Mouse (Mus musculus) adrenal gland, adult 18-20 months (tissue): ENCODE data around the gene Gm49345. TPM values are rescaled to one million over a fixed set of nuclear protein-coding genes. Genes with fewer than 3 reads are reported as not detected.
A peak's percentile ranks its signal among the peaks of the same experiment; 100 is the strongest.
"Not testable (repeated sequence)": the region's sequence is repeated elsewhere in the genome, so short reads cannot be mapped to it uniquely, and the experiment has no call there.

Source experiments
- DNase-seq, 2 experiments: peaks; one replicate each; pipeline ENCODE4 v3.0.0; 2021 to 2022; ENCODE audit warnings: low spot score in 2 of 2
- long read RNA-seq, 2 experiments: library from polyadenylated mRNA; stranded (forward); transcript quantifications; one replicate each; pipeline ENCODE4 v2.0.0; 2021
- total RNA-seq, 2 experiments: library from RNA; stranded (reverse); gene quantifications; 1 replicate in 1 of 2; 2 replicates in 1 of 2; pipeline ENCODE4 v1.2.3; 2021

The Gm49345 gene
- not detected for total RNA-seq
- long read RNA-seq, experiment 1 = 0 reads
- long read RNA-seq, experiment 2 = 0 reads

- DNase-seq = peak; percentile 72
Observed at GRCm38 (mm10) chr13:67637294-67638007, at the start of gene Gm49345, which contains the start of gene Zfp729a. Gene Gm49345, minus strand, starts transcription at chr13:67637769. Gene Zfp729a, minus strand, starts transcription at chr13:67637791.

- DNase-seq = no peak
Observed at GRCm38 (mm10) chr13:67686971-67687370, 49.4 kb upstream of the Gm49345 start, which contains the start of gene Zfp738. Gene Zfp738, minus strand, starts transcription at chr13:67687071.

GRCm38 (mm10) chr13:67683841-67684240 lies 46.3 kb upstream of the Gm49345 start:
- DNase-seq = not testable (repeated sequence)

- peak; percentile 75 to 76 for DNase-seq
Observed at GRCm38 (mm10) chr13:67682959-67683735, 45.6 kb upstream of the Gm49345 start.

GRCm38 (mm10) chr13:67674902-67675301 lies 37.3 kb upstream of the Gm49345 start:
- DNase-seq = no peak

- DNase-seq = no peak
Observed at GRCm38 (mm10) chr13:67652496-67652895, 14.9 kb upstream of the Gm49345 start.

GRCm38 (mm10) chr13:67610108-67610507 lies 27.5 kb downstream of the Gm49345 start:
- no peak for DNase-seq

GRCm38 (mm10) chr13:67609066-67609876 lies 28.3 kb downstream of the Gm49345 start, which contains the start of gene Zfp729b:
Gene Zfp729b, minus strand, starts transcription at chr13:67609707.
- peak; percentile 88 to 90 for DNase-seq

GRCm38 (mm10) chr13:67572591-67573189 lies 64.9 kb downstream of the Gm49345 start:
- DNase-seq = no peak

GRCm38 (mm10) chr13:67553730-67554129 lies 83.8 kb downstream of the Gm49345 start, which contains the start of gene Zfp748:
Gene Zfp748, minus strand, starts transcription at chr13:67553830.
- DNase-seq = no peak

GRCm38 (mm10) chr13:67552505-67553346 lies 84.8 kb downstream of the Gm49345 start:
- DNase-seq = peak; percentile 64 to 74

GRCm38 (mm10) chr13:67545941-67546340 lies 91.6 kb downstream of the Gm49345 start:
- no peak for DNase-seq

Other genes starting within 250 kb of the Gm49345 start
- 1 to 10 TPM; 4.0 to 4.3 TPM for gene Zfp429, start 237.9 kb downstream of the Gm49345 start, total RNA-seq
- gene Zfp459, start 216.4 kb downstream of the Gm49345 start, total RNA-seq = 1 to 10 TPM in 1 of 2 experiments, under 1 TPM in 1; 0.99 to 1.5 TPM
- gene Zfp874a, start 186.1 kb downstream of the Gm49345 start, total RNA-seq = 10 to 100 TPM; 16.0 to 20.6 TPM
- gene Zfp874b, start 153.5 kb downstream of the Gm49345 start, total RNA-seq = 10 to 100 TPM; 18.0 to 22.0 TPM
- gene Zfp58, start 137.2 kb downstream of the Gm49345 start, total RNA-seq = 1 to 10 TPM; 7.5 to 7.9 TPM
- gene Gm26965, start 111.6 kb downstream of the Gm49345 start, total RNA-seq = under 1 TPM in 1 of 2 experiments, not detected in 1; 0.60 TPM
- 10 to 100 TPM; 19.0 to 20.1 TPM for gene Zfp87, start 111.6 kb downstream of the Gm49345 start, total RNA-seq
- gene Zfp748, start 83.9 kb downstream of the Gm49345 start, total RNA-seq = 1 to 10 TPM; 8.2 to 8.8 TPM
- gene Zfp729b, start 28.1 kb downstream of the Gm49345 start, total RNA-seq = 1 to 10 TPM; 6.7 to 7.0 TPM
- gene Zfp729a, start within 50 bp of the Gm49345 start, total RNA-seq = 1 to 10 TPM; 5.2 to 7.4 TPM
- gene Zfp738, start 49.3 kb upstream of the Gm49345 start, total RNA-seq = 1 to 10 TPM; 7.9 to 8.1 TPM
- gene Zfp65, start 91.4 kb upstream of the Gm49345 start, total RNA-seq = 10 to 100 TPM; 12.2 to 12.7 TPM
- 1 to 10 TPM; 4.0 to 5.3 TPM for gene Zfp85, start 117.5 kb upstream of the Gm49345 start, total RNA-seq
- gene Zfp493, start 141.9 kb upstream of the Gm49345 start, total RNA-seq = 1 to 10 TPM; 1.8 to 2.5 TPM
- 1 to 10 TPM; 3.5 to 4.2 TPM for gene Zfp273, start 176.0 kb upstream of the Gm49345 start, total RNA-seq
- gene Gm10037, start 193.3 kb upstream of the Gm49345 start, total RNA-seq = 1 to 10 TPM; 2.0 to 2.8 TPM
- not detected for gene BC048507, start 225.6 kb upstream of the Gm49345 start, total RNA-seq